Mouse (Mus musculus) lung, postnatal 0 days (tissue): ENCODE results near the gene Tlk1. TPM values are rescaled to one million over a fixed set of nuclear protein-coding genes. Genes with fewer than 3 reads are reported as not detected.
"Not testable (repeated sequence)": the region's sequence is repeated elsewhere in the genome, so short reads cannot be mapped to it uniquely, and the experiment has no call there.

Experiments
- ATAC-seq: fragments of 200-750 bp; cut with Nextera tagmentation; 2 replicates; pipeline ENCODE4 v1.8.0; 2017; ENCODE audit warnings: moderate library complexity
- DNase-seq: peaks from one replicate; pipeline ENCODE4 v3.0.0-alpha.2; 2016; ENCODE audit warnings: low spot score
- H3K27ac ChIP-seq: fragments of 300-500 bp; sonication (generic); 2 replicates; pipeline ENCODE4 v1.5.1; 2014; ENCODE audit warnings: antibody characterized with exemption, mild to moderate bottlenecking, low read length, mixed read lengths
- H3K27me3 ChIP-seq: fragments of 300-500 bp; sonication (generic); replicated peaks from 2 replicates; pipeline ENCODE4 v1.6.1; 2014; ENCODE audit warnings: low read length, mixed read lengths; ENCODE audit not compliant: insufficient read depth
- H3K36me3 ChIP-seq: fragments of 300-500 bp; sonication (generic); 2 replicates; pipeline ENCODE4 v1.6.1; 2014; ENCODE audit warnings: low read length, mixed read lengths; ENCODE audit not compliant: insufficient read depth
- H3K4me1 ChIP-seq: fragments of 300-500 bp; sonication (generic); 2 replicates; pipeline ENCODE4 v1.6.1; 2014; ENCODE audit warnings: antibody characterized with exemption, low read depth, low read length, mixed read lengths; ENCODE audit not compliant: insufficient read depth
- H3K4me2 ChIP-seq: fragments of 300-500 bp; sonication (generic); replicated peaks from 2 replicates; pipeline ENCODE4 v1.6.1; 2014; ENCODE audit warnings: low read depth, mild to moderate bottlenecking, low read length, moderate library complexity, mixed read lengths
- H3K4me3 ChIP-seq: fragments of 300-500 bp; sonication (generic); 2 replicates; pipeline ENCODE4 v1.5.1; 2014; ENCODE audit warnings: low read depth, low read length
- H3K9ac ChIP-seq: fragments of 300-500 bp; sonication (generic); replicated peaks from 2 replicates; pipeline ENCODE4 v1.6.1; 2014; ENCODE audit warnings: low read depth, mild to moderate bottlenecking
- H3K9me3 ChIP-seq: fragments of 300-500 bp; sonication (generic); 2 replicates; pipeline ENCODE4 v1.6.1; 2016; ENCODE audit warnings: low read length, mixed read lengths
- CTCF ChIP-seq: IDR thresholded peaks from 2 replicates; pipeline ENCODE4 v1.5.1; 2016; ENCODE audit warnings: antibody characterized with exemption, mild to moderate bottlenecking
- EP300 ChIP-seq: IDR thresholded peaks from 2 replicates; pipeline ENCODE4 v1.6.1; 2016; ENCODE audit warnings: antibody characterized with exemption, mild to moderate bottlenecking, control low read depth
- WGBS: fragments of 180-500 bp; shearing (Covaris S2); extraction: QIAGEN DNeasy Blood & Tissue Kit; methylation state at CpG from one replicate; pipeline ENCODE4 v1.1.7; 2014; 5-methylcytosine and 5-hydroxymethylcytosine counted together
- polyA plus RNA-seq: library from polyadenylated mRNA; unstranded; fragments of >200 nt; fragmentation: Nextera tagmentation; extraction: Ambion mirVana; gene quantifications from 2 replicates; pipeline ENCODE4 v1.2.1, GENCODE M21; 2015

Gene Tlk1
- polyA plus RNA-seq, 1 experiment from 2014 or later = 23.7 TPM

GRCm38 (mm10) chr2:70816016-70816415, 9.5 kb downstream of the Tlk1 start:
- no peak overlapping the region for H3K27ac ChIP-seq
- no peaks in the 10 kb centered on the region for H3K4me1 ChIP-seq
- no peak for DNase-seq
- H3K4me2 ChIP-seq = no peak overlapping the region
- H3K36me3 ChIP-seq = no peaks in the 10 kb centered on the region
- ATAC-seq = no peak
- H3K9me3 ChIP-seq = no peaks in the 10 kb centered on the region
- H3K27me3 ChIP-seq = no peaks in the 10 kb centered on the region
- 66% methylated on average over 2 of the region's 2 CpGs for WGBS
- H3K9ac ChIP-seq = no peak overlapping the region
- TF ChIP-seq EP300 (no peak), CTCF (no peak)
- no peak overlapping the region for H3K4me3 ChIP-seq

GRCm38 (mm10) chr2:70813608-70814007, 11.9 kb downstream of the Tlk1 start:
- TF ChIP-seq EP300 (no peak), CTCF (no peak)
- no peaks in the 10 kb centered on the region for H3K36me3 ChIP-seq
- no peak overlapping the region for H3K4me3 ChIP-seq
- no peak overlapping the region for H3K9ac ChIP-seq
- peaks cover 3% of the 10 kb centered on the region; the same call in 1 of the 2 replicates for H3K4me1 ChIP-seq
- 59% methylated on average over 4 of the region's 4 CpGs for WGBS
- H3K9me3 ChIP-seq = no peaks in the 10 kb centered on the region
- ATAC-seq (no peak), DNase-seq (no peak)
- no peaks in the 10 kb centered on the region for H3K27me3 ChIP-seq
- H3K27ac ChIP-seq = no peak overlapping the region
- H3K4me2 ChIP-seq = no peak overlapping the region

- Histone ChIP-seq H3K27ac (no peak overlapping the region), H3K4me2 (no peak overlapping the region), H3K9ac (no peak overlapping the region), H3K27me3 (no peaks in the 10 kb centered on the region), H3K4me1 (peaks cover 5% of the 10 kb centered on the region; the same call in 1 of the 2 replicates), H3K4me3 (no peak overlapping the region), H3K36me3 (no peaks in the 10 kb centered on the region), H3K9me3 (no peaks in the 10 kb centered on the region)
- WGBS = 47% methylated on average over 3 of the region's 3 CpGs
- no peak for TF ChIP-seq EP300
- TF ChIP-seq CTCF = no peak
- ATAC-seq (no peak; the same call in 1 of the 2 replicates), DNase-seq (peak; percentile 52)
Observed at GRCm38 (mm10) chr2:70811476-70811875, 14.1 kb downstream of the Tlk1 start.

GRCm38 (mm10) chr2:70809921-70810320, 15.6 kb downstream of the Tlk1 start:
- TF ChIP-seq EP300 = no peak
- no peak for TF ChIP-seq CTCF
- DNase-seq (no peak), ATAC-seq (no peak)
- no peak overlapping the region for H3K27ac ChIP-seq
- H3K9ac ChIP-seq = no peak overlapping the region
- no peaks in the 10 kb centered on the region for H3K9me3 ChIP-seq
- H3K36me3 ChIP-seq = no peaks in the 10 kb centered on the region
- H3K4me2 ChIP-seq = no peak overlapping the region
- H3K4me3 ChIP-seq = no peak overlapping the region
- no peaks in the 10 kb centered on the region for H3K27me3 ChIP-seq
- H3K4me1 ChIP-seq = peaks cover 5% of the 10 kb centered on the region; the same call in 1 of the 2 replicates
- 68% methylated on average over 3 of the region's 3 CpGs for WGBS

- no peak overlapping the region for H3K4me2 ChIP-seq
- H3K9ac ChIP-seq = no peak overlapping the region
- DNase-seq (no peak), ATAC-seq (no peak; the same call in 1 of the 2 replicates)
- no peak overlapping the region for H3K4me3 ChIP-seq
- no peaks in the 10 kb centered on the region for H3K36me3 ChIP-seq
- H3K27me3 ChIP-seq = no peaks in the 10 kb centered on the region
- TF ChIP-seq CTCF = no peak
- TF ChIP-seq EP300 = no peak
- H3K4me1 ChIP-seq = peaks cover 5% of the 10 kb centered on the region; the same call in 1 of the 2 replicates
- H3K27ac ChIP-seq = no peak overlapping the region
- H3K9me3 ChIP-seq = no peaks in the 10 kb centered on the region
Observed at GRCm38 (mm10) chr2:70808681-70809080, 16.8 kb downstream of the Tlk1 start.

- not testable (repeated sequence) for H3K27ac ChIP-seq, H3K9me3 ChIP-seq, H3K9ac ChIP-seq, H3K27me3 ChIP-seq, H3K4me2 ChIP-seq, ATAC-seq, H3K4me3 ChIP-seq, H3K36me3 ChIP-seq, H3K4me1 ChIP-seq, DNase-seq
- 89% methylated on average over 3 of the region's 3 CpGs for WGBS
Observed at GRCm38 (mm10) chr2:70807678-70808077, 17.9 kb downstream of the Tlk1 start.

GRCm38 (mm10) chr2:70806020-70806419, 19.5 kb downstream of the Tlk1 start:
- no peak overlapping the region for H3K27ac ChIP-seq
- ATAC-seq (no peak), DNase-seq (no peak)
- no peak overlapping the region for H3K4me2 ChIP-seq
- H3K9me3 ChIP-seq = no peaks in the 10 kb centered on the region
- H3K4me3 ChIP-seq = no peak overlapping the region
- whole genome bisulfite sequencing = 94% methylated on average over 5 of the region's 5 CpGs
- no peaks in the 10 kb centered on the region for H3K27me3 ChIP-seq
- no peak overlapping the region for H3K9ac ChIP-seq
- H3K4me1 ChIP-seq = peaks cover 5% of the 10 kb centered on the region; the same call in 1 of the 2 replicates
- H3K36me3 ChIP-seq = no peaks in the 10 kb centered on the region
- TF ChIP-seq EP300 = no peak
- TF ChIP-seq CTCF = no peak

GRCm38 (mm10) chr2:70803696-70804095, 21.8 kb downstream of the Tlk1 start:
- not testable (repeated sequence) for H3K4me3 ChIP-seq, H3K4me2 ChIP-seq, DNase-seq, H3K36me3 ChIP-seq, H3K4me1 ChIP-seq, H3K9me3 ChIP-seq, H3K27ac ChIP-seq, H3K9ac ChIP-seq, ATAC-seq, H3K27me3 ChIP-seq
- 89% methylated on average over 4 of the region's 4 CpGs for WGBS
